Comparison of ENCODE assay signal across 9 mouse cellular contexts in genomic region chr5:103856286-103857009, GRCm38 (mm10). TPM values are rescaled to one million over a fixed set of nuclear protein-coding genes. Genes with fewer than 3 reads are reported as not detected.
DNase-seq lines count a peak whose midpoint lies in the region; ATAC-seq and TF ChIP-seq lines count a peak whose summit lies in the region.
"Had no signal": no experiment of that assay in that cellular context is flagged by ENCODE, and none has a peak within 500 bp of the region (broad histone marks: within the 10 kb centered on the region; RNA-seq: fewer than 3 reads in every experiment).

No protein-coding gene starts in this region.

- DNase-seq in kidney, adult 11 months: peak; percentile 31
- no peak for DNase-seq in kidney, adult 18-20 months
- DNase-seq in ES-E14 (ENCODE audit: low read depth, low spot score): peak; percentile 59
- peak; percentile 38 for DNase-seq in c-Kit-positive CD71-positive TER-119-positive erythroid progenitor cells, embryonic 14.5 days (ENCODE audit: low spot score)
- DNase-seq in hindbrain, embryonic 14.5 days (ENCODE audit: low spot score): peak; percentile 87
- peak; percentile 86 for DNase-seq in retina, embryonic 14.5 days (ENCODE audit: low spot score)
- no peak for DNase-seq in spleen, postnatal 4 days (ENCODE audit: low spot score in 2 of 2)

- no peaks in the 10 kb centered on the region for H3K9me3 ChIP-seq in ES-E14 (ENCODE audit: control insufficient read depth, insufficient read depth, low read depth, low read length)
- H3K9me3 ChIP-seq in hindbrain, embryonic 14.5 days (ENCODE audit: control insufficient read depth, low read length): no peaks in the 10 kb centered on the region
- H3K9me3 ChIP-seq in liver, embryonic 15.5 days (replicated peaks): no peaks in the 10 kb centered on the region
- H3K9me3 ChIP-seq: embryonic facial prominence, embryonic 13.5 days had no signal

- H3K27me3 ChIP-seq in hindbrain, embryonic 14.5 days (ENCODE audit: control insufficient read depth, insufficient read depth, low read length): no peaks in the 10 kb centered on the region
- no peaks in the 10 kb centered on the region for H3K27me3 ChIP-seq in liver, embryonic 15.5 days
- H3K27me3 ChIP-seq: embryonic facial prominence, embryonic 13.5 days had no signal

- no peak overlapping the region for H3K27ac ChIP-seq in ES-E14 (ENCODE audit: insufficient read depth, low read depth, low read length, poor library complexity, severe bottlenecking)
- no peak overlapping the region for H3K27ac ChIP-seq in hindbrain, embryonic 14.5 days
- no peak overlapping the region for H3K27ac ChIP-seq in liver, embryonic 15.5 days (replicated peaks)
- H3K27ac ChIP-seq: embryonic facial prominence, embryonic 13.5 days had no signal

- 62% methylated on average over 5 of the region's 5 CpGs for WGBS in hindbrain, embryonic 14.5 days
- 58% methylated on average over 5 of the region's 5 CpGs for WGBS in liver, embryonic 15.5 days (ENCODE audit: insufficient replicate concordance)

- in situ Hi-C loops in ES-E14 (cut with MboI; ENCODE audit: low sequenced_read_pairs in 2 of 2, unreplicated experiment in 2 of 2): no loop called here

- H3K4me1 ChIP-seq in ES-E14 (ENCODE audit: control insufficient read depth in 2 of 2, insufficient read depth in 2 of 2, low read length in 2 of 2, poor library complexity in 1 of 2): peaks cover 0 to 11% of the 10 kb centered on the region in 2 experiments; a peak in 2 of 4 replicates
- peaks cover 12% of the 10 kb centered on the region for H3K4me1 ChIP-seq in hindbrain, embryonic 14.5 days (replicated peaks; ENCODE audit: control insufficient read depth, insufficient read depth, low read length)
- H3K4me1 ChIP-seq in liver, embryonic 15.5 days (replicated peaks): peaks cover 15% of the 10 kb centered on the region

- peaks cover 17% of the 10 kb centered on the region; the same call in 1 of the 2 replicates for H3K36me3 ChIP-seq in ES-E14 (ENCODE audit: control insufficient read depth, insufficient read depth, low read length, poor library complexity, severe bottlenecking)
- no peaks in the 10 kb centered on the region; the same call in 1 of the 2 replicates for H3K36me3 ChIP-seq in hindbrain, embryonic 14.5 days (replicated peaks; ENCODE audit: control insufficient read depth, insufficient read depth)
- peaks cover 44% of the 10 kb centered on the region for H3K36me3 ChIP-seq in liver, embryonic 15.5 days (replicated peaks)

- peak; percentile 34; the same call in 1 of the 2 replicates for ATAC-seq in hindbrain, embryonic 14.5 days (ENCODE audit: low FRiP score)
- peak; percentile 33; the same call in 1 of the 2 replicates for ATAC-seq in liver, embryonic 15.5 days (ENCODE audit: insufficient read depth)

- H3K9ac ChIP-seq in ES-E14 (ENCODE audit: insufficient read depth, low read depth, low read length, poor library complexity, severe bottlenecking): no peak overlapping the region
- no peak overlapping the region for H3K9ac ChIP-seq in hindbrain, embryonic 14.5 days
- no peak overlapping the region for H3K9ac ChIP-seq in liver, embryonic 15.5 days
- H3K9ac ChIP-seq: embryonic facial prominence, embryonic 13.5 days had no signal

- no peak overlapping the region for H3K4me2 ChIP-seq in hindbrain, embryonic 14.5 days (replicated peaks)
- H3K4me2 ChIP-seq in liver, embryonic 15.5 days: no peak overlapping the region
- H3K4me2 ChIP-seq: embryonic facial prominence, embryonic 13.5 days had no signal

- H3K4me3 ChIP-seq in ES-E14 (ENCODE audit: insufficient read depth in 1 of 2, low read depth in 1 of 2, low read length in 2 of 2, poor library complexity in 1 of 2, severe bottlenecking in 1 of 2): no peak overlapping the region
- no peak overlapping the region for H3K4me3 ChIP-seq in hindbrain, embryonic 14.5 days (replicated peaks; ENCODE audit: low read length)
- H3K4me3 ChIP-seq in liver, embryonic 15.5 days (replicated peaks): no peak overlapping the region
- H3K4me3 ChIP-seq: embryonic facial prominence, embryonic 13.5 days had no signal

TF ChIP-seq in ES-E14, 5 proteins besides CTCF, POLR2A, EP300 and RAD21:
- TF ChIP-seq CHD2 (IDR thresholded peaks at IDR 0.05; ENCODE audit: low read depth, low read length) (no peak), ZC3H11A (IDR thresholded peaks at IDR 0.05; ENCODE audit: borderline replicate concordance, low read depth, low read length) (peak; percentile 34; the same call in 1 of the 2 replicates), HCFC1 (IDR thresholded peaks at IDR 0.05; ENCODE audit: borderline replicate concordance, insufficient read depth, low read length) (no peak), ZNF384 (IDR thresholded peaks at IDR 0.05; ENCODE audit: low read depth, low read length) (no peak)

RNA-seq across cellular contexts. Expression of gene Klhl8, which starts 54.6 kb away (rescaled TPM):
- total RNA-seq in ES-E14 (2012; rRNA removed): 12.0 and 16.7 TPM in 2 replicates
- 45.4 and 47.5 TPM in 2 replicates for polyA plus RNA-seq in hindbrain, embryonic 14.5 days (2014; fragmentation: Nextera tagmentation; extraction: Ambion mirVana)
- polyA plus RNA-seq in liver, embryonic 15.5 days (2015; fragmentation: Nextera tagmentation; extraction: Ambion mirVana): 1.2 and 1.8 TPM in 2 replicates

Comparison
In these comparisons a context has a peak if more than half of its experiments do, and no peak if none do; other contexts are left out.
1. DNase-seq: peak in kidney, adult 11 months (single experiment), ES-E14 (single experiment), c-Kit-positive CD71-positive TER-119-positive erythroid progenitor cells, embryonic 14.5 days (single experiment), hindbrain, embryonic 14.5 days (single experiment) and retina, embryonic 14.5 days (single experiment); none in kidney, adult 18-20 months (single experiment) and spleen, postnatal 4 days (0 of 2).
2. RNA of gene Klhl8, which starts 54.6 kb away (polyA plus RNA-seq): 45.4 to 47.5 TPM in hindbrain, embryonic 14.5 days; 1.2 to 1.8 TPM in liver, embryonic 15.5 days; every median in the first group is over 10 times any median in the second.